Mouse (Mus musculus) layer of hippocampus, adult 11-12 months (tissue): ENCODE measurements around the gene Gm4353.

Source experiments
- DNase-seq: peaks from one replicate; pipeline ENCODE4 v3.0.0; 2022; ENCODE audit warnings: low spot score

The Gm4353 gene

GRCm38 (mm10) chr7:116039538-116040466, 44.6 kb downstream of the Gm4353 start:
- peak; percentile 89 for DNase-seq

- no peak for DNase-seq
Measured at GRCm38 (mm10) chr7:116039196-116039537, 45.3 kb downstream of the Gm4353 start, which contains the start of gene 1110004F10Rik. Gene 1110004F10Rik, plus strand, starts transcription at chr7:116039397.

GRCm38 (mm10) chr7:116038511-116038910, 45.9 kb downstream of the Gm4353 start, which contains the start of gene Sox6:
Gene Sox6, minus strand, starts transcription at chr7:116038796.
- no peak for DNase-seq

- no peak for DNase-seq
Measured at GRCm38 (mm10) chr7:116038024-116038423, 46.4 kb downstream of the Gm4353 start.

- DNase-seq, result no peak
Measured at GRCm38 (mm10) chr7:116036591-116037555, 47.6 kb downstream of the Gm4353 start.

GRCm38 (mm10) chr7:116035504-116035903, 48.9 kb downstream of the Gm4353 start:
- no peak for DNase-seq

GRCm38 (mm10) chr7:116034282-116034758, 50.1 kb downstream of the Gm4353 start:
- peak; percentile 16 for DNase-seq

- DNase-seq, result peak; percentile 37
Measured at GRCm38 (mm10) chr7:116033371-116034241, 50.8 kb downstream of the Gm4353 start.
